ENCODE assay signal across 25 mouse cellular contexts in genomic region chr3:153819438-153819837, GRCm38 (mm10). TPM values are rescaled to one million over a fixed set of nuclear protein-coding genes. Genes with fewer than 3 reads are reported as not detected.
DNase-seq lines count a peak whose midpoint lies in the region; ATAC-seq lines count a peak whose summit lies in the region.
"Had no signal": no experiment of that assay in that cellular context is flagged by ENCODE, and none has a peak within 500 bp of the region (broad histone marks: within the 10 kb centered on the region; RNA-seq: fewer than 3 reads in every experiment).

No protein-coding gene starts in this region.

- H3K4me3 ChIP-seq in forebrain, embryonic 10.5 days = no peak overlapping the region
- H3K4me3 ChIP-seq in forebrain, embryonic 13.5 days = no peak overlapping the region
- H3K4me3 ChIP-seq in liver, embryonic 13.5 days (replicated peaks) = no peak overlapping the region
- no peak overlapping the region for H3K4me3 ChIP-seq in liver, embryonic 11.5 days (ENCODE audit: low read depth, low read length)
- no peak overlapping the region for H3K4me3 ChIP-seq in hindbrain, embryonic 14.5 days (replicated peaks; ENCODE audit: low read length)
- H3K4me3 ChIP-seq: heart, embryonic 15.5 days; neural tube, embryonic 13.5 days had no signal

- no peak overlapping the region for H3K4me2 ChIP-seq in forebrain, embryonic 13.5 days
- no peak overlapping the region for H3K4me2 ChIP-seq in liver, embryonic 13.5 days
- no peak overlapping the region for H3K4me2 ChIP-seq in liver, embryonic 11.5 days
- no peak overlapping the region for H3K4me2 ChIP-seq in hindbrain, embryonic 14.5 days (replicated peaks)
- H3K4me2 ChIP-seq: heart, embryonic 15.5 days; neural tube, embryonic 13.5 days had no signal

- no peak overlapping the region for H3K9ac ChIP-seq in forebrain, embryonic 13.5 days
- no peak overlapping the region for H3K9ac ChIP-seq in liver, embryonic 13.5 days
- H3K9ac ChIP-seq in liver, embryonic 11.5 days (ENCODE audit: low read depth, low read length) = no peak overlapping the region
- H3K9ac ChIP-seq in hindbrain, embryonic 14.5 days = no peak overlapping the region
- H3K9ac ChIP-seq: heart, embryonic 15.5 days; neural tube, embryonic 13.5 days had no signal

- H3K27ac ChIP-seq in forebrain, embryonic 10.5 days = 0 out of 2 replicates have a peak overlapping the region, but pooled peaks have one; percentile 20
- H3K27ac ChIP-seq in forebrain, embryonic 13.5 days = no peak overlapping the region
- H3K27ac ChIP-seq in liver, embryonic 13.5 days = peak overlapping the region; percentile 25; the same call in 1 of the 2 replicates
- no peak overlapping the region for H3K27ac ChIP-seq in liver, embryonic 11.5 days (ENCODE audit: low read depth, low read length)
- H3K27ac ChIP-seq in hindbrain, embryonic 14.5 days = no peak overlapping the region
- H3K27ac ChIP-seq: heart, embryonic 15.5 days; kidney, postnatal 0 days; neural tube, embryonic 13.5 days had no signal

- H3K4me1 ChIP-seq in forebrain, embryonic 10.5 days = peaks cover 13% of the 10 kb centered on the region; the same call in 1 of the 2 replicates
- H3K4me1 ChIP-seq in forebrain, embryonic 13.5 days = peaks cover 10% of the 10 kb centered on the region
- H3K4me1 ChIP-seq in liver, embryonic 13.5 days (replicated peaks) = peaks cover 30% of the 10 kb centered on the region
- H3K4me1 ChIP-seq in liver, embryonic 11.5 days (replicated peaks; ENCODE audit: control insufficient read depth, insufficient read depth, low read length) = 0 out of 2 replicates have a peak, but pooled peaks cover 2% of the 10 kb centered on the region
- 0 out of 2 replicates have a peak, but pooled peaks cover 5% of the 10 kb centered on the region for H3K4me1 ChIP-seq in hindbrain, embryonic 14.5 days (replicated peaks; ENCODE audit: control insufficient read depth, insufficient read depth, low read length)

- H3K36me3 ChIP-seq in forebrain, embryonic 10.5 days (replicated peaks) = no peaks in the 10 kb centered on the region
- no peaks in the 10 kb centered on the region for H3K36me3 ChIP-seq in forebrain, embryonic 13.5 days (ENCODE audit: poor library complexity, severe bottlenecking)
- H3K36me3 ChIP-seq in liver, embryonic 13.5 days = no peaks in the 10 kb centered on the region
- no peaks in the 10 kb centered on the region for H3K36me3 ChIP-seq in liver, embryonic 11.5 days (ENCODE audit: control insufficient read depth, insufficient read depth, low read length)
- no peaks in the 10 kb centered on the region for H3K36me3 ChIP-seq in hindbrain, embryonic 14.5 days (replicated peaks; ENCODE audit: control insufficient read depth, insufficient read depth)
- H3K36me3 ChIP-seq: heart, embryonic 15.5 days; neural tube, embryonic 13.5 days had no signal

- H3K27me3 ChIP-seq in forebrain, embryonic 10.5 days (ENCODE audit: poor library complexity, severe bottlenecking) = no peaks in the 10 kb centered on the region
- H3K27me3 ChIP-seq in forebrain, embryonic 13.5 days = no peaks in the 10 kb centered on the region
- no peaks in the 10 kb centered on the region for H3K27me3 ChIP-seq in liver, embryonic 13.5 days
- H3K27me3 ChIP-seq in liver, embryonic 11.5 days (replicated peaks; ENCODE audit: control insufficient read depth, insufficient read depth, low read length) = no peaks in the 10 kb centered on the region
- H3K27me3 ChIP-seq in hindbrain, embryonic 14.5 days (ENCODE audit: control insufficient read depth, insufficient read depth, low read length) = no peaks in the 10 kb centered on the region
- H3K27me3 ChIP-seq: heart, embryonic 15.5 days; neural tube, embryonic 13.5 days had no signal

- 81% methylated on average over 9 of the region's 9 CpGs for WGBS in forebrain, embryonic 10.5 days
- 61% methylated on average over 9 of the region's 9 CpGs for WGBS in forebrain, embryonic 13.5 days
- WGBS in liver, embryonic 13.5 days (ENCODE audit: insufficient replicate concordance) = 84% methylated on average over 9 of the region's 9 CpGs
- WGBS in liver, embryonic 11.5 days = 92% methylated on average over 9 of the region's 9 CpGs
- 59% methylated on average over 9 of the region's 9 CpGs for WGBS in hindbrain, embryonic 14.5 days

- ATAC-seq in forebrain, embryonic 13.5 days = no peak
- no peak for ATAC-seq in liver, embryonic 13.5 days (ENCODE audit: low read depth)
- no peak for ATAC-seq in liver, embryonic 11.5 days (replicated peaks; ENCODE audit: low FRiP score)
- ATAC-seq in hindbrain, embryonic 14.5 days (ENCODE audit: low FRiP score) = peak; percentile 24; the same call in 1 of the 2 replicates
- no peak for ATAC-seq in cerebellum, adult (ENCODE audit: insufficient number of reproducible peaks, low FRiP score, low TSS enrichment)

- DNase-seq in forebrain, embryonic 10.5 days (ENCODE audit: extremely low spot score, low spot score) = no peak
- DNase-seq in liver, embryonic 13.5 days = no peak
- no peak for DNase-seq in liver, embryonic 11.5 days (ENCODE audit: low spot score)
- peak; percentile 32 for DNase-seq in R1 (ENCODE audit: low read depth, low spot score)
- no peak for DNase-seq in hindbrain, embryonic 14.5 days (ENCODE audit: low spot score)
- no peak for DNase-seq in layer of hippocampus, adult 9-11 months
- DNase-seq: adrenal gland, postnatal 14 days; cerebellum, adult 11-12 months; cerebellum, postnatal 10 days; heart, postnatal 4 days; kidney, adult 2 months; lung, adult 18-20 months; lung, postnatal 10 days; right cerebral cortex, adult 18-20 months; right cerebral cortex, postnatal 4 days; thymus, postnatal 14 days had no signal

- H3K9me3 ChIP-seq in forebrain, embryonic 10.5 days = no peaks in the 10 kb centered on the region
- H3K9me3 ChIP-seq in forebrain, embryonic 13.5 days (replicated peaks) = no peaks in the 10 kb centered on the region
- no peaks in the 10 kb centered on the region for H3K9me3 ChIP-seq in liver, embryonic 13.5 days (replicated peaks)
- no peaks in the 10 kb centered on the region for H3K9me3 ChIP-seq in liver, embryonic 11.5 days (ENCODE audit: control insufficient read depth, low read length)
- no peaks in the 10 kb centered on the region for H3K9me3 ChIP-seq in hindbrain, embryonic 14.5 days (ENCODE audit: control insufficient read depth, low read length)
- H3K9me3 ChIP-seq: heart, embryonic 15.5 days; neural tube, embryonic 13.5 days had no signal

RNA-seq across cellular contexts. Expression of gene Asb17, which starts 24.6 kb away (rescaled TPM):
- 0.58 and 0.76 TPM in 2 replicates for polyA plus RNA-seq in forebrain, embryonic 10.5 days (2016; fragmentation: Nextera tagmentation; extraction: Ambion mirVana)
- polyA plus RNA-seq in forebrain, embryonic 13.5 days (2015; fragmentation: Nextera tagmentation; extraction: Ambion mirVana) = not detected in 2 replicates
- polyA plus RNA-seq in liver, embryonic 13.5 days (2015; fragmentation: Nextera tagmentation; extraction: Ambion mirVana) = 6.4 TPM in 2 replicates
- polyA plus RNA-seq in liver, embryonic 11.5 days (2014; fragmentation: Nextera tagmentation; extraction: Ambion mirVana) = 8.3 and 9.6 TPM in 2 replicates
- 0.18 TPM in 1 of 2 replicates, not detected in the other for polyA plus RNA-seq in hindbrain, embryonic 14.5 days (2014; fragmentation: Nextera tagmentation; extraction: Ambion mirVana)
- polyA plus RNA-seq: cortical plate, adult 2 months; intestine, embryonic 14.5 days; kidney, postnatal 0 days; large intestine, adult 2 months; liver, adult 2 months had no signal

Comparison
In these comparisons a context has a peak if more than half of its experiments do, and no peak if none do; other contexts are left out.
1. H3K27ac ChIP-seq: peak in forebrain, embryonic 10.5 days (single experiment) and liver, embryonic 13.5 days (single experiment); none in forebrain, embryonic 13.5 days (single experiment), liver, embryonic 11.5 days (single experiment) and hindbrain, embryonic 14.5 days (single experiment).